Mouse (Mus musculus) limb, embryonic 14.5 days (tissue): ENCODE results near the gene Cyp2w1. TPM values are rescaled to one million over a fixed set of nuclear protein-coding genes. Genes with fewer than 3 reads are reported as not detected.

Experiments used
- ATAC-seq: fragments of 200-750 bp; cut with Nextera tagmentation; 2 replicates; pipeline ENCODE4 v1.8.0; 2017; ENCODE audit warnings: low read depth, moderate number of reproducible peaks, moderate TSS enrichment; ENCODE audit not compliant: low FRiP score
- DNase-seq: peaks from one replicate; pipeline ENCODE4 v3.0.0-alpha.2; 2015; ENCODE audit warnings: low spot score
- H3K27ac ChIP-seq: fragments of 300-500 bp; sonication (generic); replicated peaks from 2 replicates; pipeline ENCODE4 v1.5.1; 2014; ENCODE audit warnings: low read depth, mild to moderate bottlenecking, low read length, moderate library complexity, mixed read lengths
- H3K27me3 ChIP-seq: fragments of 300-500 bp; sonication (generic); 2 replicates; pipeline ENCODE4 v1.6.1; 2014; ENCODE audit warnings: low read length, mixed read lengths; ENCODE audit not compliant: control insufficient read depth, insufficient read depth
- H3K36me3 ChIP-seq: fragments of 300-500 bp; sonication (generic); 2 replicates; pipeline ENCODE4 v1.6.1; 2014; ENCODE audit warnings: mild to moderate bottlenecking, low read length, moderate library complexity, mixed read lengths; ENCODE audit not compliant: control insufficient read depth, insufficient read depth
- H3K4me1 ChIP-seq: fragments of 300-500 bp; sonication (generic); 2 replicates; pipeline ENCODE4 v1.6.1; 2014; ENCODE audit warnings: antibody characterized with exemption, low read length, mixed read lengths; ENCODE audit not compliant: control insufficient read depth, insufficient read depth
- H3K4me2 ChIP-seq: fragments of 300-500 bp; sonication (generic); replicated peaks from 2 replicates; pipeline ENCODE4 v1.6.1; 2014; ENCODE audit warnings: low read depth, mild to moderate bottlenecking, low read length, moderate library complexity; ENCODE audit not compliant: severe bottlenecking
- H3K4me3 ChIP-seq: fragments of 300-500 bp; sonication (generic); replicated peaks from 2 replicates; pipeline ENCODE4 v1.5.1; 2014; ENCODE audit warnings: low read length
- H3K9ac ChIP-seq: fragments of 300-500 bp; sonication (generic); 2 replicates; pipeline ENCODE4 v1.6.1; 2014; ENCODE audit warnings: mild to moderate bottlenecking, low read depth, low read length, moderate library complexity; ENCODE audit not compliant: severe bottlenecking
- H3K9me3 ChIP-seq: fragments of 300-500 bp; sonication (generic); 2 replicates; pipeline ENCODE4 v1.6.1; 2016; ENCODE audit warnings: low read length; ENCODE audit not compliant: control insufficient read depth
- POLR2A ChIP-seq: fragments of 200-500 bp; IDR thresholded peaks from 2 replicates; pipeline ENCODE4 v1.8.0; 2012; ENCODE audit warnings: inconsistent platforms, mild to moderate bottlenecking, moderate library complexity, borderline replicate concordance; ENCODE audit not compliant: insufficient read depth, insufficient read length; ENCODE audit errors: extremely low read depth
- WGBS: fragments of 180-500 bp; shearing (Covaris S2); extraction: QIAGEN DNeasy Blood & Tissue Kit; methylation state at CpG from one replicate; pipeline ENCODE4 v1.1.7; 2014; 5-methylcytosine and 5-hydroxymethylcytosine counted together
- microRNA counts: library from miRNA; unstranded; fragments of <30 nt; microRNA quantifications from one replicate; lab custom pipeline; 2016
- microRNA-seq: library from miRNA; unstranded; fragments of <30 nt; microRNA quantifications from one replicate; pipeline ENCODE4, GENCODE M21; 2016
- polyA plus RNA-seq, 2 experiments: library from polyadenylated mRNA; depleted of rRNA in 1 of 2; stranded (reverse) in 1 of 2; unstranded in 1 of 2; fragments of >200 nt; fragmentation: Nextera tagmentation in 1 of 2; extraction: Ambion mirVana in 1 of 2; gene quantifications; 2 replicates each; pipeline versions ENCODE4 v1.2.1 to v1.2.3; 2012 to 2014

Cyp2w1 gene
- polyA plus RNA-seq, 2 experiments, result 19.6 to 29.3 TPM

DNA sequence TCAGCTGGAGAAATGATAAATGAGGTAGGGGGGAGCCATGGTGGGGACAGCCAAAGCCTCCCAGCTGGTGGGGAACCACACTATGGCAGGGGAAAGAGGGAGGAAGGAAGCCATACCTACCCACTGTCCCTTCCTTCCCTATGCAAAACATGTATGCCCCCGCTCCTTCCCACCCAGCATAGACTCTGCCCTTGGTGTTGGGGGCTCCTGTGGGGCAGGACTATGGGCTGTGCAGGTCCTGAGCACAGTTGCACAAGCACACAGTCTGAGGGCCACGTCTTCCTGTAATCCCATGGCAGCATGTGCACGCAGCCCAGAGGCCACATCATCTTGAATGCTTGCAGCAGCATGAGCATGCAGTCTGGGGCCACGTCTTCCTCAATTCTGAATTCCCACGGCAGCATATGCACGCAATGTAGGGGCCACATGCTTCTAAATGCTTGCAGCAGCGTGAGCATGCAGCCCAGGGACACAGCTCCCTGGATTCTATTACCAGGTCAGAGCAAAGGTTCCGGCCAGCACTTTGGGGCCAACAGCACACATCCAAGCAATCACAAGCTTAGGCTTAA is 51.4 kb downstream of the Cyp2w1 start:
- no peak overlapping the region for H3K9ac ChIP-seq

GRCm38 (mm10) chr5:139404801-139405401 is 52.5 kb downstream of the Cyp2w1 start, which contains the start of gene C130050O18Rik:
TSS of gene C130050O18Rik (plus strand) at chr5:139405280.
- Histone ChIP-seq H3K4me1 (peaks cover 16% of the 10 kb centered on the region), H3K9ac (no peak within 1 kb of the TSS), H3K36me3 (no peaks in the 10 kb centered on the region), H3K4me2 (no peak within 1 kb of the TSS), H3K9me3 (no peaks in the 10 kb centered on the region), H3K27ac (no peak within 1 kb of the TSS; the same call in 1 of the 2 replicates), H3K4me3 (no peak within 1 kb of the TSS), H3K27me3 (no peaks in the 10 kb centered on the region)
- no peak for TF ChIP-seq POLR2A
- WGBS, result 78% methylated on average over 6 of the region's 6 CpGs
- DNase-seq, result no peak
- ATAC-seq, result no peak

More for the DNA sequence above, 51.4 kb downstream of the Cyp2w1 start:
- Histone ChIP-seq H3K4me2 (no peak overlapping the region), H3K9me3 (no peaks in the 10 kb centered on the region), H3K4me3 (no peak overlapping the region), H3K27me3 (no peaks in the 10 kb centered on the region), H3K36me3 (no peaks in the 10 kb centered on the region), H3K27ac (no peak overlapping the region), H3K4me1 (peaks cover 16% of the 10 kb centered on the region)
- TF ChIP-seq POLR2A, result no peak
- DNase-seq, result no peak
- 87% methylated on average over 8 of the region's 8 CpGs for WGBS
- ATAC-seq, result no peak

DNA sequence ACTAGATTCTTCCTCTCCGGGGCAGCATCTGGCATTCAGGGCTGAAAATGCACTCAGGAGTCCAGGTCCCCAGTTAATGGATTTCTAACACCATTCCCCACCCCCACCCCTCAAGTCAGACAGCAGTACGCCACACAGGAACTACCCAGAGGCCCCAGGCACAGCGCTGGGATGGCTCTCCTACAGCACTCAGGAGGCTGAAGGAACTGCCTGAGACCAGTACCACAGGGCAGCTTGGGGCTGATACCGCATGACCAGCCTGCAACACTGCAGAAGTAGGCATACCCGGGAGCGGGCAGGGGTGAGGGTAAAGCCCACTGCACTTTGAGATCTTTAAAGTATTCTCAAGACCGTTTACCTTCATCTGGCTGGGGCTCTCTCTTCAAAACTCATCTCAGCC is 53.1 kb downstream of the Cyp2w1 start:
- peaks cover 16% of the 10 kb centered on the region for H3K4me1 ChIP-seq
- 64% methylated on average over 7 of the region's 7 CpGs for whole genome bisulfite sequencing
- H3K36me3 ChIP-seq, result no peaks in the 10 kb centered on the region
- H3K4me3 ChIP-seq, result no peak overlapping the region
- DNase-seq (no peak), ATAC-seq (no peak)
- no peak for TF ChIP-seq POLR2A
- H3K9me3 ChIP-seq, result no peaks in the 10 kb centered on the region
- H3K4me2 ChIP-seq, result no peak overlapping the region
- H3K27ac ChIP-seq, result no peak overlapping the region; the same call in 1 of the 2 replicates
- H3K27me3 ChIP-seq, result no peaks in the 10 kb centered on the region
- H3K9ac ChIP-seq, result no peak overlapping the region

DNA sequence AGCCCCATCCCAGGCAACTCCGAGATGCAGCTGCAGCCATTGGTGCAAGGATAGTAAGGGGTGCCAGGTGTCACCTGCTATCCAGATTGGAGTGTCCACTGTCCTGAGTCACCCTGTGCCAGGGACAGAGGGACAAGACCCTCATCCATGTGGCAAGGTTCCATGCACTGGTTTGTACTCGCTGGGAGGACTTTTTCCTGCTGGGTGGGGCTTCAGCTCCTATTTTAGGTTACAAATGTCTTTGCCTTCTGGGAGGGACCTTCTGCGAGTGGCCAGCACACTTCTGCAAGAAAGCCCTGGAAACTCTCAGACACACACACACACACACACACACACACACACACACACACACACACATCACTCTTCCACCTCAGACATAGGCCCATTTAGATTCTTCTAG is 53.5 kb downstream of the Cyp2w1 start:
- Histone ChIP-seq H3K27ac (no peak overlapping the region; the same call in 1 of the 2 replicates), H3K9ac (no peak overlapping the region), H3K9me3 (no peaks in the 10 kb centered on the region), H3K36me3 (no peaks in the 10 kb centered on the region), H3K4me1 (peaks cover 16% of the 10 kb centered on the region), H3K27me3 (no peaks in the 10 kb centered on the region), H3K4me2 (no peak overlapping the region), H3K4me3 (no peak overlapping the region)
- 55% methylated on average over 3 of the region's 3 CpGs for WGBS
- ATAC-seq (peak; percentile 47; the same call in 1 of the 2 replicates), DNase-seq (no peak)
- no peak for TF ChIP-seq POLR2A

MicroRNA genes within 50 kb of the gene (microRNA counts, 519-probe panel; counts per million panel counts)
- microRNA mmu-miR-339-3p (lab: Ali Mortazavi, UCI) (not detected), microRNA mmu-miR-339-5p (lab: Ali Mortazavi, UCI) (not detected)

Small RNA genes lying within 50 kb of the gene (microRNA-seq; reads per million reads assigned to microRNA genes)
- 360 reads per million, percentile 60 among the genes with 10 or more reads in this experiment for gene Mir339

Other genes starting within 250 kb of the Cyp2w1 start
- 17.4 and 19.2 TPM in 2 replicates for gene Prkar1b, start 202.6 kb upstream of the Cyp2w1 start, polyA plus RNA-seq (2012; rRNA removed)
- 15.8 and 17.0 TPM in 2 replicates for gene Prkar1b, start 202.6 kb upstream of the Cyp2w1 start, polyA plus RNA-seq (2014; fragmentation: Nextera tagmentation; extraction: Ambion mirVana)
- gene Dnaaf5, start 202.4 kb upstream of the Cyp2w1 start, polyA plus RNA-seq (2012; rRNA removed), result 15.1 and 20.1 TPM in 2 replicates
- gene Dnaaf5, start 202.4 kb upstream of the Cyp2w1 start, polyA plus RNA-seq (2014; fragmentation: Nextera tagmentation; extraction: Ambion mirVana), result 5.3 and 6.7 TPM in 2 replicates
- gene Sun1, start 152.0 kb upstream of the Cyp2w1 start, polyA plus RNA-seq (2012; rRNA removed), result 65.3 and 67.3 TPM in 2 replicates
- gene Sun1, start 152.0 kb upstream of the Cyp2w1 start, polyA plus RNA-seq (2014; fragmentation: Nextera tagmentation; extraction: Ambion mirVana), result 50.0 and 53.7 TPM in 2 replicates
- gene Get4, start 100.3 kb upstream of the Cyp2w1 start, polyA plus RNA-seq (2012; rRNA removed), result 136 and 149 TPM in 2 replicates
- gene Get4, start 100.3 kb upstream of the Cyp2w1 start, polyA plus RNA-seq (2014; fragmentation: Nextera tagmentation; extraction: Ambion mirVana), result 152 and 154 TPM in 2 replicates
- 2.5 and 2.9 TPM in 2 replicates for gene Adap1, start 27.0 kb upstream of the Cyp2w1 start, polyA plus RNA-seq (2012; rRNA removed)
- gene Adap1, start 27.0 kb upstream of the Cyp2w1 start, polyA plus RNA-seq (2014; fragmentation: Nextera tagmentation; extraction: Ambion mirVana), result 1.7 and 2.7 TPM in 2 replicates
- gene Cox19, start 1.2 kb upstream of the Cyp2w1 start, polyA plus RNA-seq (2012; rRNA removed), result 77.8 and 90.6 TPM in 2 replicates
- gene Cox19, start 1.2 kb upstream of the Cyp2w1 start, polyA plus RNA-seq (2014; fragmentation: Nextera tagmentation; extraction: Ambion mirVana), result 108 and 111 TPM in 2 replicates
- gene Gpr146, start 25.1 kb downstream of the Cyp2w1 start, polyA plus RNA-seq (2012; rRNA removed), result 1.9 and 2.4 TPM in 2 replicates
- 2.3 and 2.5 TPM in 2 replicates for gene Gpr146, start 25.1 kb downstream of the Cyp2w1 start, polyA plus RNA-seq (2014; fragmentation: Nextera tagmentation; extraction: Ambion mirVana)
- gene C130050O18Rik, start 52.7 kb downstream of the Cyp2w1 start, polyA plus RNA-seq (2012; rRNA removed), result 9.1 and 10.6 TPM in 2 replicates
- 6.4 and 7.5 TPM in 2 replicates for gene C130050O18Rik, start 52.7 kb downstream of the Cyp2w1 start, polyA plus RNA-seq (2014; fragmentation: Nextera tagmentation; extraction: Ambion mirVana)
- 4.7 and 5.7 TPM in 2 replicates for gene Gper1, start 70.5 kb downstream of the Cyp2w1 start, polyA plus RNA-seq (2012; rRNA removed)
- gene Gper1, start 70.5 kb downstream of the Cyp2w1 start, polyA plus RNA-seq (2014; fragmentation: Nextera tagmentation; extraction: Ambion mirVana), result 6.4 and 6.7 TPM in 2 replicates
- gene 3110082I17Rik, start 107.9 kb downstream of the Cyp2w1 start, polyA plus RNA-seq (2012; rRNA removed), result 23.2 and 25.2 TPM in 2 replicates
- 27.9 and 29.9 TPM in 2 replicates for gene 3110082I17Rik, start 107.9 kb downstream of the Cyp2w1 start, polyA plus RNA-seq (2014; fragmentation: Nextera tagmentation; extraction: Ambion mirVana)
- gene Zfand2a, start 131.9 kb downstream of the Cyp2w1 start, polyA plus RNA-seq (2012; rRNA removed), result 16.4 and 17.3 TPM in 2 replicates
- gene Zfand2a, start 131.9 kb downstream of the Cyp2w1 start, polyA plus RNA-seq (2014; fragmentation: Nextera tagmentation; extraction: Ambion mirVana), result 6.2 and 6.8 TPM in 2 replicates
- 0.20 TPM in 2 replicates for gene Uncx, start 190.9 kb downstream of the Cyp2w1 start, polyA plus RNA-seq (2012; rRNA removed)
- 0.07 and 0.12 TPM in 2 replicates for gene Uncx, start 190.9 kb downstream of the Cyp2w1 start, polyA plus RNA-seq (2014; fragmentation: Nextera tagmentation; extraction: Ambion mirVana)